Mouse (Mus musculus) E14TG2a.4 (cell line): ENCODE measurements at regions not wholly inside any gene's neighbourhood (a gene's known extent, or its start where the extent isn't known, plus 50 kb on each side); places are given as distances from the start of the nearest gene placed in this dataset.

Experiments used
- H3K27me3 ChIP-seq: 2 replicates; pipeline ENCODE4 v1.6.1; 2014; ENCODE audit warnings: low read length, control low read depth; ENCODE audit not compliant: insufficient read depth
- H3K36me3 ChIP-seq: 2 replicates; pipeline ENCODE4 v1.6.1; 2014; ENCODE audit warnings: low read length, control low read depth; ENCODE audit not compliant: insufficient read depth
- H3K4me1 ChIP-seq: replicated peaks from 2 replicates; pipeline ENCODE4 v1.6.1; 2014; ENCODE audit warnings: low read depth, low read length, control low read depth
- H3K4me3 ChIP-seq: replicated peaks from 2 replicates; pipeline ENCODE4 v1.5.1; 2014; ENCODE audit warnings: mild to moderate bottlenecking, low read length
- H3K9me3 ChIP-seq: 2 replicates; pipeline ENCODE4 v1.6.1; 2014; ENCODE audit warnings: low read length, control low read depth
- CTCF ChIP-seq: conservative IDR thresholded peaks from 2 replicates; pipeline ENCODE4 v1.5.1; 2014; ENCODE audit warnings: low read length
- NANOG ChIP-seq: IDR thresholded peaks from 2 replicates; pipeline ENCODE4 v1.6.1; 2014; ENCODE audit warnings: borderline replicate concordance, low read length, mixed read lengths
- POU5F1 ChIP-seq: IDR thresholded peaks from 2 replicates; pipeline ENCODE4 v1.6.1; 2014; ENCODE audit warnings: low read length, borderline replicate concordance

DNA sequence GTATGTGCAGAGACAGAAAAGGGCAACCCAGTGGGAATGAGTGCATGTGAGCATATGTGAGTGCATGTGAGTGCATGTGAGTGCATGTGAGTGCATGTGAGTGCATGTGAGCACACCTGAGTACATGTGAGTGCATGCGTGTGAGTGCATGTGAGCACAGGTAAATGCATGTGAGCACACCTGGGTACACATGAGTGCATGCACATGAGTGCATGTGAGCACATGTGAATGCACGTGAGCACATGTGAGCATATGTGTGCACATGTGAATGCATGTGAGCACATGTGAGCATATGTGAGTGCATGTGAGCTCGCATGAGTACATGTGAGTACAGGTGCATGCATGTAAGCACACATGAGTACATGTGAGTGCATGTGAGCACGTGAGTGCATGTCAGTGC lies 434.6 kb upstream of the Clnk start:
- H3K27me3 ChIP-seq: no peaks in the 10 kb centered on the region
- H3K9me3 ChIP-seq: no peaks in the 10 kb centered on the region
- no peaks in the 10 kb centered on the region for H3K4me1 ChIP-seq
- H3K36me3 ChIP-seq: no peaks in the 10 kb centered on the region
- H3K4me3 ChIP-seq: no peak overlapping the region
- TF ChIP-seq NANOG (no peak), CTCF (no peak), POU5F1 (no peak)

DNA sequence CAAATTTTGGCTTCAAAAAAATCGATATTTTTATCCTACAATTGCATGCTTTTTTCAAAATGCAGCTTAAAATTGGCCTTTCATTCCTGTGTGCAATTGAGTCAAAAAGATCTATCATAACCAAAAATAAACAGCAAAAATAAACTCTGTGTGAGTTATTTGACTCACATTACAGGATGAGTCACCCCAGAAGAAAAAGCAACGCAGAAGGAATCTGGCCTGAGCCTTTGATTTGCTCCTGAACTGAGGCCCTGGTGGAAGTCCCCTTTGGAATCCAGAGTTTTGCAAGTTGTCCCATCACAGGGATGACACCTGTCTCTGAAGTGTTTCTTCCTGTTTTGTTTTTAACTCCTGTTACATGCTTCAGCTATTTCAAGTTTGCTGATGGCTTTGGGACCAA lies 429.2 kb upstream of the Clnk start:
- Histone ChIP-seq H3K4me1 (no peaks in the 10 kb centered on the region), H3K36me3 (no peaks in the 10 kb centered on the region), H3K27me3 (no peaks in the 10 kb centered on the region), H3K4me3 (no peak overlapping the region), H3K9me3 (no peaks in the 10 kb centered on the region)
- no peak for TF ChIP-seq NANOG

DNA sequence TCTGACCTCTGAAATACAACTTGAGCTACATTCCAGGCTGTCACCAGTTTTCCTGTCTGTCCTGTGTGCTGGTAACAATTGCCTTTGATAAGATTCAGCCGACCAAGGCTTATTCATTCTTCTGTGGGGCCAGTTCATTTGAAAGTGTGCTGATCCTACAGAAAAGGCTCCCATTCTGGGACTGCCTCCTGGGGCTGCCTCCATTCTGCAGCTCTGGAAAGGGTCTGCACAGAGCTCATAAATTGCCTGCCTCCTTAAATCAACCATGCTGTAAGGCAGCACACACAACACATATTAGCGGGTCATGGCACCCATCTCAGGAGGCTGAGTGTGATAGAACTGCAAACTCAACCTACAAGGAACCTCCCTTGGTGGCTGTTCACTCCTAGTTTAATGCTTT lies 416.2 kb upstream of the Clnk start:
- Histone ChIP-seq H3K4me3 (no peak overlapping the region), H3K36me3 (no peaks in the 10 kb centered on the region), H3K4me1 (no peaks in the 10 kb centered on the region), H3K27me3 (no peaks in the 10 kb centered on the region), H3K9me3 (no peaks in the 10 kb centered on the region)
- TF ChIP-seq POU5F1 (no peak), NANOG (no peak), CTCF (no peak)

DNA sequence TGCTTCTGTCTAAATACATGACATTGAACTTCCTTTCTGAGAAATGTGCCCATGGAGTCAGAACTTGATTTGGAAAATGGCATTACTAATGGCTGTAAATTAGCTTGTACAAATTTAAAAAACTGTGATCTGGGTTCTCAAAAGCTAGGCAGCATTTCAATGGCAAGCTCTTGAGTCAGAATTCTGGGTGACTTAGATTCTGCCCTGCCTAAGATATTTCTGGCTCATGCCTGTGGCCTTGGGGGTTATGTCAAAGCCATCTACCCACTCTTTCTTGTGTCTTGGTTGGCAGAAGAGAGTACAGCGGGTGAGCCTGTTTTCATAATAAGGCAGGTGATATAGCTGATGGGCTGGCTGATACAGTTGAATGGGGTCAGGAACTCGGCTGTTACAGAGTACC lies 404.4 kb upstream of the Clnk start:
- H3K4me1 ChIP-seq: no peaks in the 10 kb centered on the region
- H3K36me3 ChIP-seq: no peaks in the 10 kb centered on the region
- no peak overlapping the region for H3K4me3 ChIP-seq
- H3K27me3 ChIP-seq: no peaks in the 10 kb centered on the region
- TF ChIP-seq POU5F1 (no peak), CTCF (no peak), NANOG (no peak)
- H3K9me3 ChIP-seq: no peaks in the 10 kb centered on the region

DNA sequence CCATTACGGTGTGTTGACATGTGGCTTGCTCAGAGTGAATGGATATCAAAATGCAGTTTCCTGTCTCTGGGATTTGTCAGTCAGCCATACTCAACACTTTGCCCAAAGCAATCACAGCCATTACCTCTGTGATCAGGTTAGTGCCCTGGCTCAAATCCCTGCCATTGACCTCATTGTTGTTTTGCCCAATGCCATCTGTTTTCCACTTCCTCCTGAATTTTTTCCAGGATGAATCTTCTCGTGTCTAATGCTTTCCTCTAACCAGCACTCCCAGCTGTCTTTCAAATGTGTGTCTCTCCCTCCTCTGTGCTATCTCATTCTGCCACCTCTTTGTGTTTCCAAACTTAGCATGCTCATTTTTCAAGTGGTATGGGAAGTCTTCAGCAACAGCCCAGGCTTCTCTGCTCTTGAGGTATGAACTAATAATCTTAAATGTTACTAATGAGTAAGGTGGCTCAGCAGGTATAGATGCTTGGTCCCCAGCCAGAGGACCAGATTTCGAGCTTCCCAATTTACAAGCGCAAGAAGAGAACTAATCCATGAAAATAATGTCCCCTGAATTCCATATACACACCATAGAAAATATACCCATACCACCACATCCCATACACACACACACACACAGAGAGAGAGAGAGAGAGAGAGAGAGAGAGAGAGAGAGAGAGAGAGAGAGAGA lies 397.2 kb upstream of the Clnk start:
- no peaks in the 10 kb centered on the region for H3K9me3 ChIP-seq
- no peaks in the 10 kb centered on the region for H3K4me1 ChIP-seq
- H3K36me3 ChIP-seq: no peaks in the 10 kb centered on the region
- no peak overlapping the region for H3K4me3 ChIP-seq
- H3K27me3 ChIP-seq: no peaks in the 10 kb centered on the region
- TF ChIP-seq POU5F1 (no peak), CTCF (no peak), NANOG (no peak)

DNA sequence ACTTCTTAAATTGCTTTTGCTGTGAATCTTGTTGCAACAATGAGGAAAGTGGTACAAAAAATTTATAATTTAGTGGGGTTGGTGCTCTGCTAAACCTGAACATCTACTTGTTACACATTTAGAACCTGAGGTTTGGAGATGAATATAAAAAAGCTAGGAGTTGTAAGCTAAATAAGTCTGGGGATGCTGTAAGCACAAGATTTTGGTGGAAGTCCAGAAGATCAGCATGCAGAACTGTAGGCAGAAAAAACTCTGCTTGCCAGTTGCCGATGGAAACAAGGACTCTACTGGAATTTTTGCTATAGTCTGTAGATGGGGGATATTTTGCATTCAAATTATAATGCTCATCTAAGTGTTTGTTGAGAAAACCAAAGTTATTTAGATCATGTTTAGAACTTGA lies 390.5 kb upstream of the Clnk start:
- H3K4me3 ChIP-seq: no peak overlapping the region
- H3K4me1 ChIP-seq: no peaks in the 10 kb centered on the region
- H3K9me3 ChIP-seq: no peaks in the 10 kb centered on the region
- H3K27me3 ChIP-seq: no peaks in the 10 kb centered on the region
- TF ChIP-seq NANOG: no peak
- TF ChIP-seq CTCF: no peak
- no peak for TF ChIP-seq POU5F1
- no peaks in the 10 kb centered on the region for H3K36me3 ChIP-seq

DNA sequence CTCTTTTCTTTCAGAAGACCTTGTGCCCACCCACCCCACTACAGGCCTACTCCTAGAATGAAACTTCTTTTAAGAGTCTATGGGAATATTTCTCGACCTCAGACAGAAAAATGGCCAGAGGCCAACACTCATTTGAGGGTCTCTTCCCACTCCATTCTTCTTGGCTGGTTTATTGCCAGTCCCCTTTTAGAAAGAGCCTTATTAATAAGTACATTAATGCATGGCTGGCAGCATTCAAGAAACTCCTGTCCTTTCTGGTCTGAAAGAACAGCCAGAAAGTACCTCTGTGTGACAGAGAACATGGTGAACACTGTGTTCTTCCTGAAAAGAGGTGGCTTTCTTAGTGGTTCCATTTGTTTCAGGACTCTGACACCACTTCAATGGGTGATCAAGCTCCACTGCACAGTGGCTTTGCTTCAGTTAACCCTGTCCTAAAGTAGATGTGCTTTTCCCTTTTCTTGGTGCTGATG lies 384.1 kb upstream of the Clnk start:
- Histone ChIP-seq H3K27me3 (no peaks in the 10 kb centered on the region), H3K9me3 (no peaks in the 10 kb centered on the region), H3K4me3 (no peak overlapping the region), H3K4me1 (no peaks in the 10 kb centered on the region), H3K36me3 (no peaks in the 10 kb centered on the region)
- no peak for TF ChIP-seq NANOG
- no peak for TF ChIP-seq POU5F1
- no peak for TF ChIP-seq CTCF

DNA sequence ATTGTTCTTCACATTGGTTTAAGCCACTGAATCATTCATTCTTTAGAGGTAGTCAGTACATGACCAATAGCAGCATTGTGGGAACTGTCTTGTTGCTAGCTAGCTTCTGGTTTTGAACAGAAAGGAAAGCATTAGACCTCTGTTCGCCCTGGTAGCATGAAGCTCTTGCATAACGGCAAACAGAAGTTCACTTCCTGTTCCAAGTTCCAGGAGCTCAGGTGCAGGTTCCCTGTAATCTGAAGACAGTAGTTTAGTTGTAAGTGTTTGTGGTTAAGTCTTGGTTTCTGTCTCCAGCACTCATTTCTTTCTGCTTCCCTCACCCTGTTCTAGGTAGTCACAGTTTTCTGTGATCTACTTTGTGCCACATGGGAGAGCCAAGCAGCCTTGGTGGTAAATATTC lies 381.1 kb upstream of the Clnk start:
- H3K4me3 ChIP-seq: no peak overlapping the region
- TF ChIP-seq NANOG (no peak), POU5F1 (no peak), CTCF (no peak)
- H3K36me3 ChIP-seq: no peaks in the 10 kb centered on the region
- H3K9me3 ChIP-seq: no peaks in the 10 kb centered on the region
- H3K27me3 ChIP-seq: no peaks in the 10 kb centered on the region
- no peaks in the 10 kb centered on the region for H3K4me1 ChIP-seq

DNA sequence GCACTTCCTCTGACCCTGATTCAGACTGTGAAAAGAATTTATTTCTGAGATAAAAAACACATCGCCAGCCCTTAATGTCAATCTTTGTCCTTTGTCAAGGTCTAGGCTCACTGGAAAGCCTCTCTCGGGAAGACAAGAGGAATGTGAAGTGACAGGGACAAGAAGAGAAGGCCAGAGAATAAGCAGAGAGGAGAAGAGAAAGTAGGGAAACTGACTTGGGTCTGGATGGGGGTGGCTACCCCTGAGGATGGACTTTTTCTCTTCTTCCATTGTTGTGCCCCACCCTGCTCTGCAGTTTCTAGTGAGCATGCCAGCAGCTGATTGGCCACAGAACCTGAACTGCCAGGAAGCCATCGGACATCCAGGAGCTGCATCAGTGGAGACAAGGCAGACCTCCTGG lies 375.6 kb upstream of the Clnk start:
- no peak for TF ChIP-seq NANOG
- no peak overlapping the region for H3K4me3 ChIP-seq
- H3K27me3 ChIP-seq: no peaks in the 10 kb centered on the region
- no peaks in the 10 kb centered on the region for H3K36me3 ChIP-seq
- H3K4me1 ChIP-seq: no peaks in the 10 kb centered on the region
- H3K9me3 ChIP-seq: no peaks in the 10 kb centered on the region; the same call in 1 of the 2 replicates

DNA sequence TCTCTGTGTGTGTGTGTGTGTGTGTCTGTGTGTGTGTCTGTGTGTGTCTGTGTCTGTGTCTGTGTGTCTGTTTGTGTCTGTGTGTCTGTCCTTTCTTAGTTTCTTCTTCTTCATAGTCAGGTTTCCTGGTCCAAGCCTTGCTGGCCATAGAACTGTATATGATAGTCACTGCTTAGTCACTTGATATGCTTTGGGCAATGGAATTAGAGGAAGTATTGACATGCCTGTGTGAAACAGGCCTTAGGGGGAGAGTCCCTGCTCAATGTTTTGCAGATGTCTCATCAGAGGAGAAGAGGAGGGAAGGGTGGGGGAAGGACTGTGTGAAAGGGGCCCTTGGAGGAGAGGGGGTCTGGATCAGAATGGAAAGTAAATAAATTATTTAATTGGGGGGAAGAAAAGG lies 374.4 kb upstream of the Clnk start:
- TF ChIP-seq POU5F1 (no peak), NANOG (no peak), CTCF (no peak)
- no peaks in the 10 kb centered on the region for H3K4me1 ChIP-seq

More for the DNA sequence above, 374.4 kb upstream of the Clnk start:
- Histone ChIP-seq H3K27me3 (no peaks in the 10 kb centered on the region), H3K9me3 (no peaks in the 10 kb centered on the region; the same call in none of the 2 replicates), H3K36me3 (no peaks in the 10 kb centered on the region), H3K4me3 (no peak overlapping the region)
